Mouse (Mus musculus) hindbrain, postnatal 0 days (tissue): ENCODE data around the gene Hapln1. TPM values are rescaled to one million over a fixed set of nuclear protein-coding genes. Genes with fewer than 3 reads are reported as not detected.

ENCODE experiments used
- ATAC-seq: fragments of 200-750 bp; cut with Nextera tagmentation; 2 replicates; pipeline ENCODE4 v1.8.0; 2017; ENCODE audit warnings: mild to moderate bottlenecking, moderate TSS enrichment, moderate library complexity
- DNase-seq: peaks from one replicate; pipeline ENCODE4 v3.0.0-alpha.2; 2015; ENCODE audit warnings: low spot score
- H3K27ac ChIP-seq: fragments of 300-500 bp; sonication (generic); 2 replicates; pipeline ENCODE4 v1.5.1; 2014; ENCODE audit warnings: mild to moderate bottlenecking
- H3K27me3 ChIP-seq: fragments of 300-500 bp; sonication (generic); 2 replicates; pipeline ENCODE4 v1.6.1; 2014; ENCODE audit warnings: low read length, mixed read lengths; ENCODE audit not compliant: insufficient read depth
- H3K36me3 ChIP-seq: fragments of 300-500 bp; sonication (generic); 2 replicates; pipeline ENCODE4 v1.6.1; 2014; ENCODE audit warnings: low read length, mixed read lengths; ENCODE audit not compliant: insufficient read depth
- H3K4me1 ChIP-seq: fragments of 300-500 bp; sonication (generic); 2 replicates; pipeline ENCODE4 v1.6.1; 2014; ENCODE audit warnings: antibody characterized with exemption, low read length, mixed read lengths; ENCODE audit not compliant: insufficient read depth
- H3K4me2 ChIP-seq: fragments of 300-500 bp; sonication (generic); 2 replicates; pipeline ENCODE4 v1.6.1; 2014; ENCODE audit warnings: low read depth, mild to moderate bottlenecking, low read length, moderate library complexity, mixed read lengths
- H3K4me3 ChIP-seq: fragments of 300-500 bp; sonication (generic); 2 replicates; pipeline ENCODE4 v1.5.1; 2014; ENCODE audit warnings: low read length
- H3K9ac ChIP-seq: fragments of 300-500 bp; sonication (generic); replicated peaks from 2 replicates; pipeline ENCODE4 v1.6.1; 2014; ENCODE audit warnings: mild to moderate bottlenecking, low read length, moderate library complexity, mixed read lengths
- H3K9me3 ChIP-seq: fragments of 300-500 bp; sonication (generic); 2 replicates; pipeline ENCODE4 v1.6.1; 2016; ENCODE audit warnings: low read length, mixed read lengths
- CTCF ChIP-seq: IDR thresholded peaks from 2 replicates; pipeline ENCODE4 v1.5.1; 2016; ENCODE audit warnings: antibody characterized with exemption, control low read depth, low read depth
- WGBS: fragments of 180-500 bp; shearing (Covaris S2); extraction: QIAGEN DNeasy Blood & Tissue Kit; methylation state at CpG from one replicate; pipeline ENCODE4 v1.1.7; 2014; 5-methylcytosine and 5-hydroxymethylcytosine counted together
- polyA plus RNA-seq: library from polyadenylated mRNA; unstranded; fragments of >200 nt; fragmentation: Nextera tagmentation; extraction: Ambion mirVana; gene quantifications from 2 replicates; pipeline ENCODE4 v1.2.1, GENCODE M21; 2015
- total RNA-seq: library from RNA; depleted of rRNA; stranded (reverse); fragments of >200 nt; gene quantifications from 2 replicates; pipeline ENCODE4 v1.2.3, GENCODE M21; 2014; rRNA removed

The Hapln1 gene
- total and polyA plus RNA-seq, 2 experiments from 2014 or later, result 2.1 to 3.0 TPM

DNA sequence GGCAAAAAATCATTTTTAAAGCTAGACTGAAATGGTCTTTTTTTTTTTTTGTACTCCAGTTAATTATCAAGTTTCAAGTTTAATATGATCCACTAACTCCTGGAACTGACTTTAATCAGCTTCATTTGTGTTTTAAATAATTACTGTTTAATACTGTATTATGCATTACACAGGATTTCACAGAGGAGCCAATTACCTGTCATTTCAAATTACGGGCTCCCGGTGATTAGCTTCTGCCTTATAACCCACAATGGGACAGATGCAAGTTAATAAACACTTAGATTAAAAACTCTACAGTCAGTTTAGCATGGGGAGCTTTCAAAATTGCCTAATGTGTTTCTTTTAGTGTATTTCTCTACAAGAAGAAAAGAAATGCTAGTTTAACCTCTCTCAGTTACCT lies 106.0 kb downstream of the Hapln1 start:
- Histone ChIP-seq H3K36me3 (no peaks in the 10 kb centered on the region), H3K27me3 (no peaks in the 10 kb centered on the region), H3K9ac (no peak overlapping the region), H3K4me3 (no peak overlapping the region), H3K27ac (no peak overlapping the region), H3K9me3 (no peaks in the 10 kb centered on the region), H3K4me1 (no peaks in the 10 kb centered on the region), H3K4me2 (no peak overlapping the region)
- DNase-seq (peak; percentile 15), ATAC-seq (no peak)
- TF ChIP-seq CTCF, result no peak
- 61% methylated on average over 2 of the region's 2 CpGs for WGBS

DNA sequence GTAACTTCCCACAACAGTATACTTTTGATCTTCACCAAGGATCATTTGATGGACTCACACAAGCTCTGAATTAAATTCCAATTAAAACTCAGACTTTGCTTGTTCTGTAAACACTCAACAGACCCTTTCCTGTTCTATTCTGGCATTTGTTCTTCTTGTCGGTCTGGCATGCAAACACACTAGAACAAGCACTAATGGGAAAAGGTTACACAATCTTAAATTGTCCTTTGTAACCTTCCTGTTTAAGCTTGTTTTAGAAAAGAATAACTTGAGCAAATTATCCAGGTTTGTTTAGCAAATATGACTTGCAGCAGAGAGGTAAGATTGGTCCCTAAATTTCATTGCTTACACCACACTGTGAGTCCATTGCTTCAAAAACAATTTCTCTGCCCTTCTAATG lies 113.2 kb downstream of the Hapln1 start:
- whole genome bisulfite sequencing, result 74% methylated on average over 1 of the region's 1 CpGs
- no peak for TF ChIP-seq CTCF
- ATAC-seq, result no peak
- DNase-seq, result no peak
- Histone ChIP-seq H3K4me3 (no peak overlapping the region), H3K27me3 (no peaks in the 10 kb centered on the region), H3K9me3 (no peaks in the 10 kb centered on the region), H3K27ac (no peak overlapping the region), H3K4me1 (no peaks in the 10 kb centered on the region), H3K9ac (no peak overlapping the region), H3K36me3 (no peaks in the 10 kb centered on the region), H3K4me2 (no peak overlapping the region)

DNA sequence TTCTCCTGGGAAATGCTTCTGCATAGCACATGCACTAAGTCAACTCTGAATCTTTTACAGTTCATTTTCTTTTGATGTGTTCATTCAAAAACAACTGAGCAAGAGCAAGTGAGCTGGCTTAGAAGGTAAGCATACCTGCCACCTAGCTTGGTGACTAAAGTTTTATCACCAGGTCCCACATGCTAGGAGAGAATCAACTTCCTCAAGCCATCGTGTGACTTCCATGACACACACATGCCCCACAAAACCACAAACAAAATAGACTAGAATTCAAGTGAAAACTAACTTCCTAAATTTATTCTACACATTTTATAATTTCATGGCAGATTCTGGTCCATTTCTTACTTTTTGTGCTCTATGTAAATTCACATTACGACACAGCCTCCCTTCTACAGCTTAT lies 113.7 kb downstream of the Hapln1 start:
- Histone ChIP-seq H3K9me3 (no peaks in the 10 kb centered on the region), H3K4me2 (no peak overlapping the region), H3K27me3 (no peaks in the 10 kb centered on the region), H3K27ac (no peak overlapping the region), H3K9ac (no peak overlapping the region), H3K4me1 (no peaks in the 10 kb centered on the region), H3K4me3 (no peak overlapping the region), H3K36me3 (no peaks in the 10 kb centered on the region)
- WGBS, result 94% methylated on average over 2 of the region's 2 CpGs
- TF ChIP-seq CTCF, result no peak
- ATAC-seq (no peak), DNase-seq (no peak)

DNA sequence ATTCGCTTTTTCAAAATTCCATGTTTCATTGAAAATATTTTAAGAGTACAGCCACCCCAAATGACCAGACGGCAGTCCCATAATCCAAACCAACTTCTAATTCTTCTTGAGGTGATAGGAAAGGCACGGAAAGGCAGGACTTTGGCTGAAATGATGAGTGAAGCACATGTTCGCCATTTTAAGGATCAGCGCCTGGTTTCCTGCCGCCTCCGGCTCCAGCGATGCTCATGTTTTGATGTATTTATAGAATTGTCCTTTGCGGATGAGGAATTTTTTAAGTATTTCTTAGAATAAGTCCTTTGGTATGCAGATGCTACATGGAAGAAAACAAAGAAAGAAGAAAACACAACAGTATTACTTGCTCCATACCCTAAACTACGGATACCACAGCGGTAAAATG lies 117.5 kb downstream of the Hapln1 start:
- 95% methylated on average over 11 of the region's 11 CpGs for WGBS
- no peak overlapping the region for H3K4me2 ChIP-seq
- H3K4me3 ChIP-seq, result no peak overlapping the region
- no peak overlapping the region for H3K27ac ChIP-seq
- H3K4me1 ChIP-seq, result no peaks in the 10 kb centered on the region
- TF ChIP-seq CTCF, result no peak
- DNase-seq (no peak), ATAC-seq (no peak)
- peaks cover 4% of the 10 kb centered on the region; the same call in 1 of the 2 replicates for H3K36me3 ChIP-seq
- no peak overlapping the region for H3K9ac ChIP-seq
- no peaks in the 10 kb centered on the region for H3K9me3 ChIP-seq
- no peaks in the 10 kb centered on the region for H3K27me3 ChIP-seq

Other genes starting within 250 kb of the Hapln1 start
- 51.2 TPM in 2 replicates for gene Vcan, start 202.7 kb downstream of the Hapln1 start, total RNA-seq
- gene Vcan, start 202.7 kb downstream of the Hapln1 start, polyA plus RNA-seq, result 23.5 and 24.1 TPM in 2 replicates